Mouse (Mus musculus) intestine, embryonic 14.5 days (tissue): ENCODE measurements at regions not wholly inside any gene's neighbourhood (a gene's known extent, or its start where the extent isn't known, plus 50 kb on each side); places are given as distances from the start of the nearest gene placed in this dataset.

Experiments
- ATAC-seq: fragments of 200-750 bp; cut with Nextera tagmentation; replicated peaks from 2 replicates; pipeline ENCODE4 v1.8.0; 2017; ENCODE audit warnings: low read depth, moderate number of reproducible peaks, moderate TSS enrichment, moderate library complexity; ENCODE audit not compliant: low FRiP score, low TSS enrichment
- DNase-seq: peaks from one replicate; pipeline ENCODE4 v3.0.0-alpha.2; 2018; ENCODE audit warnings: low spot score
- H3K27ac ChIP-seq: fragments of 300-500 bp; sonication (generic); 2 replicates; pipeline ENCODE4 v1.5.1; 2014; ENCODE audit warnings: low read depth, mild to moderate bottlenecking, control low read depth
- H3K27me3 ChIP-seq: fragments of 300-500 bp; sonication (generic); replicated peaks from 2 replicates; pipeline ENCODE4 v1.6.1; 2014; ENCODE audit warnings: low read length, control low read depth; ENCODE audit not compliant: control insufficient read depth, insufficient read depth
- H3K36me3 ChIP-seq: fragments of 300-500 bp; sonication (generic); 2 replicates; pipeline ENCODE4 v1.6.1; 2014; ENCODE audit warnings: low read length, control low read depth; ENCODE audit not compliant: control insufficient read depth, insufficient read depth
- H3K4me1 ChIP-seq: fragments of 300-500 bp; sonication (generic); replicated peaks from 2 replicates; pipeline ENCODE4 v1.6.1; 2014; ENCODE audit warnings: low read length, control low read depth, mixed read lengths; ENCODE audit not compliant: control insufficient read depth, insufficient read depth
- H3K4me2 ChIP-seq: fragments of 300-500 bp; sonication (generic); 2 replicates; pipeline ENCODE4 v1.6.1; 2014; ENCODE audit warnings: low read length
- H3K4me3 ChIP-seq: fragments of 300-500 bp; sonication (generic); 2 replicates; pipeline ENCODE4 v1.5.1; 2014; ENCODE audit warnings: low read depth, low read length, control low read depth, mixed read lengths
- H3K9ac ChIP-seq: fragments of 300-500 bp; sonication (generic); 2 replicates; pipeline ENCODE4 v1.6.1; 2014; ENCODE audit warnings: mild to moderate bottlenecking, low read length
- H3K9me3 ChIP-seq: fragments of 300-500 bp; sonication (generic); 2 replicates; pipeline ENCODE4 v1.6.1; 2016; ENCODE audit warnings: low read length, control low read depth; ENCODE audit not compliant: control insufficient read depth
- WGBS: fragments of 180-500 bp; shearing (Covaris S2); extraction: QIAGEN DNeasy Blood & Tissue Kit; methylation state at CpG from one replicate; pipeline ENCODE4 v1.1.7; 2014; 5-methylcytosine and 5-hydroxymethylcytosine counted together

DNA sequence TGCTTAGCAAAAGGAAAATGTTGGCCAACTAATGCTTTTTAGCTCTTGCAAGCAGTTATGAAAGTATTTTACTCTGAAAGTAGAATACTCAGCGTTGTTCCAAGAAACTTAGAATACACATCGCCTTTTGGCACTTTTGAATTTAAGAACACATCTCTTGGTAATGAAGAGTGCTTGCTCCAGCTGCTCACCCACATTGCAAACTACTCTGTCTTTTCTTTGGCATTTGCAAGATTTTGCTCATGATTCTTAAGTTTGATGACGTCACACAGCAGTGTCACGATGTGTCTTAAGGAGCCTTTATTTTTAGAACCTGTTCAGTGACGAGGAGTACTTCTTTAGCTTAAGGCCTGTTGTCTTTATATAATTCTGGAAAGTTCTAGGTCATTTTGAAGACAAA lies 104.1 kb upstream of the Tdrd3 start:
- no peaks in the 10 kb centered on the region for H3K36me3 ChIP-seq
- no peaks in the 10 kb centered on the region for H3K9me3 ChIP-seq
- no peak for ATAC-seq
- no peaks in the 10 kb centered on the region for H3K27me3 ChIP-seq
- H3K4me1 ChIP-seq: no peaks in the 10 kb centered on the region
- no peak overlapping the region for H3K4me2 ChIP-seq
- no peak overlapping the region for H3K9ac ChIP-seq
- no peak for DNase-seq
- no peak overlapping the region for H3K4me3 ChIP-seq
- WGBS: 91% methylated on average over 5 of the region's 5 CpGs
- no peak overlapping the region for H3K27ac ChIP-seq

DNA sequence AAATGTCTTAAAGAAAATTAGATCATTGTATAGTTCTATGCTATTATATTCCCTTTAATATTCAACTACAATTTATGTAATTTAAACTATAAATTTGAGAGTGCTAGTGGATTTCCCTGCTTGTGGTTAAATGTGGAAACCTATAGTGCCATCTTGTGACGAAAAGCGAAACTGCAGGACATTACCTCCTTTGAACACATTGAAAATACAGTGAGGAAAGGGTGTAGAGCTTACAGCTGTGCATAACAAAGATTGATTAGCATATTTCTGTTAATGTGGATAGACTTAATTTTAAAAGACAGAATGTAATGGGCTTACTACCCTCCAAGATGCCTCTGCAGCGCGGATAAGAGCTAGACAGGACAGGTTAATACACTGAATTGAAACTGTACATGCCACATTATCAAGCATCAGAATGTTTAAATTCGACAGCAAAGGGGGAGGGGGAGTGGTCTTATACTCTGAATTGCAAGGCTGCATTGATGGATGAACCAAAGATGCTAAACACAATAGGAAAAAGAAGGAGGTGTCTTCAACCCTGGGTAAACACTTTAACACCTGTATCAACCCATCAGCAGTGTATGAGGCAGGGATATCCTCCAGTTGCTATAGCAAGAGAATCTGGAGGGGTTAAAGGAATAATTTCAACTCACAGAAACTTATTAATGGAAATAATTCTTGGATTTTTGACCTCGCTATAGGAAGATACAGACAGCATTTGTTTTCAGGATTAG lies 101.3 kb upstream of the Tdrd3 start:
- no peaks in the 10 kb centered on the region for H3K36me3 ChIP-seq
- no peak overlapping the region for H3K4me2 ChIP-seq
- H3K4me1 ChIP-seq: no peaks in the 10 kb centered on the region
- no peak overlapping the region for H3K9ac ChIP-seq
- no peaks in the 10 kb centered on the region for H3K9me3 ChIP-seq
- ATAC-seq (0 out of 2 replicates have a peak, but pooled peaks have one; percentile 8), DNase-seq (peak; percentile 84)
- WGBS: 27% methylated on average over 6 of the region's 6 CpGs
- H3K27ac ChIP-seq: no peak overlapping the region
- no peak overlapping the region for H3K4me3 ChIP-seq
- H3K27me3 ChIP-seq: no peaks in the 10 kb centered on the region

DNA sequence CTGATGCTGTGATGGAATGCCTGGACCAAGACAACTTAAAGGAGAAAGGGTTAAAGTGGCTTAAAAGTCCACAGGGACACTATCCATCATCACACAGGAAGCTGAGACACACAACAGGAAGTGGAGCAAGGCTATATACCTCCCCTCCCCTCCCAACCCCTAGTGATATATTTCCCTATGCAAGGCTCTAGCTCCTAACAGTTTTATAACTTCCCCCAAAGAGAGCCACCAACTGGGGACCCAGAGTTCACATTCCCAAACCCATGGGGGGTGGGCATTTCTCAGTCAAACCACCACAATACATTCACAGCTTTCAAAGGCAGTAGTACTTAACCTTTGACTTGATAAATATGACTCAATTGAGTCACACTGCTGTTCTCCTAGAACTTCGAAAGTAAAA lies 88.6 kb upstream of the Tdrd3 start:
- 49% methylated on average over 1 of the region's 1 CpGs for WGBS

DNA sequence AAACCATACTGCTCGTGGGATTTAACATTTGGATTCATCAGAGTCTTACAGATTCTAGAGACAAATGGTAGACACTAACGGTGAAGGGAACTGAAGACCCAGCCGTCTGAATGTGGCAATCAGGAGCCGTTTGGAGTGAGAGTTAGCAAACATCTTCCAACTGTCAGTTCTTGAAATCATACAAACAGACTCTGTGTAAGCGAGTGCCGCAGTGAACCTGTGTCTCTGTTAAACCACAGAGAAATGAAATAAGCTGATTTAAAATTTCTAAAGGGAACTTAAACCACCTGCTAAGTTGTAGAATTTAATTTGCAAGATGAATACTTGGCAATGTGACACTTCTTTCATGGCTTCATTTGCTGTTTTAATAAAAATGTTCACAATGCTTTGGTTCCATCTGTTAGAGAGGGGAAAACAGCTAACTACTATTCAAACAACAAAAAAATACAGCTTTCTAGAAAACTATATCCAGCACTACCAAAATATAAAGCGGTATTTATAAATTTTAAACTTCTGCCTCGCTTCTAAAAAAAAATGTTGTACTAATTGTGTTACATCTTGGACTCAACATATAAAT lies 78.4 kb upstream of the Tdrd3 start:
- H3K4me3 ChIP-seq: no peak overlapping the region
- H3K4me2 ChIP-seq: no peak overlapping the region
- WGBS: 78% methylated on average over 8 of the region's 8 CpGs
- DNase-seq: no peak
- no peak overlapping the region for H3K27ac ChIP-seq
- H3K4me1 ChIP-seq: no peaks in the 10 kb centered on the region
- no peaks in the 10 kb centered on the region for H3K9me3 ChIP-seq
- no peak for ATAC-seq
- H3K27me3 ChIP-seq: no peaks in the 10 kb centered on the region
- H3K36me3 ChIP-seq: no peaks in the 10 kb centered on the region
- H3K9ac ChIP-seq: no peak overlapping the region

More for the DNA sequence above, 88.6 kb upstream of the Tdrd3 start:
- H3K9me3 ChIP-seq: no peaks in the 10 kb centered on the region
- H3K36me3 ChIP-seq: no peaks in the 10 kb centered on the region
- H3K4me1 ChIP-seq: no peaks in the 10 kb centered on the region
- H3K4me2 ChIP-seq: no peak overlapping the region
- H3K9ac ChIP-seq: no peak overlapping the region
- ATAC-seq (no peak), DNase-seq (no peak)
- H3K27me3 ChIP-seq: no peaks in the 10 kb centered on the region
- H3K27ac ChIP-seq: no peak overlapping the region
- H3K4me3 ChIP-seq: no peak overlapping the region

DNA sequence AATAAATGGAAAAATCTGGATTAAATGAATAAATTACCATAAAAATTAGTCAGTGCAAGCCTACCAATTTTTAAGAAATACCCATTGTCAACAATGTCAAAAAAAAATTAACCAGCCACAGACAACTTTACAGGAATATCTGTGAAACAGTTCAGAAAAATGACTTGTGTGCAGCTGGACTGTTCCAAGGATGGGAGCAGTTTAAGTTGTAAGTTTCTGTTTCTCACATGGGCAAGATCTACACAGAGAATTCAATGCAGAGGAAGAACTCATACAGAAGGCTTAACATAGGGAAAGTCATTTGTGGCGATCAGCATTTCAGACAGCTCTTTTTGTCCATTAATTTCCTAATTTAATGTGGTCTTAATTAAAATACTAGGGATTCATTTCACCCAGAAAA lies 71.9 kb upstream of the Tdrd3 start:
- H3K36me3 ChIP-seq: no peaks in the 10 kb centered on the region
- H3K27me3 ChIP-seq: no peaks in the 10 kb centered on the region
- H3K9me3 ChIP-seq: no peaks in the 10 kb centered on the region
- H3K4me1 ChIP-seq: no peaks in the 10 kb centered on the region
- DNase-seq: no peak
- no peak overlapping the region for H3K9ac ChIP-seq
- WGBS: 95% methylated on average over 1 of the region's 1 CpGs
- H3K4me2 ChIP-seq: no peak overlapping the region
- H3K27ac ChIP-seq: no peak overlapping the region
- no peak overlapping the region for H3K4me3 ChIP-seq
- ATAC-seq: no peak

DNA sequence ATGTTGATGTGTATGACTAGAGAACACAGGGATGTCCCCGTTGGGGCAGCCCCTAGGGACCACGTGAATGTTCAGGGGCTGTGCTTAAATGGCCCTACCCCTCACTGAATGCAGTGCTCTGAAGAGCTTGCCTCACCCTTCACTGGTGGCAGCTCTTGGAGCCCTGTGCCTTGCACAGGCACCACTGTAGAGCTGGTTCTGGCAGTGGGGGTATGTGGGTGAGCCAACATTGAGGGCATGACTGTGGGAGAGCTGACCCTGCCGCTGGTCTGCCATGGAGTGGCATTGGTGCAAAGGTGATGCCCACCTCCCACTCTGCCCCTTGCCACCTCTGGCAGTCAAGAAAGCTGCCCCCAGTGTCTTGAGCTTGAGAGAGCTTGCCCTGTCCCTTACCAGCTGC lies 69.6 kb upstream of the Tdrd3 start:
- Histone ChIP-seq H3K36me3 (no peaks in the 10 kb centered on the region), H3K27ac (no peak overlapping the region), H3K4me2 (no peak overlapping the region), H3K4me1 (no peaks in the 10 kb centered on the region), H3K9ac (no peak overlapping the region), H3K27me3 (no peaks in the 10 kb centered on the region), H3K4me3 (no peak overlapping the region), H3K9me3 (no peaks in the 10 kb centered on the region)
- 91% methylated on average over 3 of the region's 3 CpGs for WGBS
- DNase-seq (no peak), ATAC-seq (no peak)

DNA sequence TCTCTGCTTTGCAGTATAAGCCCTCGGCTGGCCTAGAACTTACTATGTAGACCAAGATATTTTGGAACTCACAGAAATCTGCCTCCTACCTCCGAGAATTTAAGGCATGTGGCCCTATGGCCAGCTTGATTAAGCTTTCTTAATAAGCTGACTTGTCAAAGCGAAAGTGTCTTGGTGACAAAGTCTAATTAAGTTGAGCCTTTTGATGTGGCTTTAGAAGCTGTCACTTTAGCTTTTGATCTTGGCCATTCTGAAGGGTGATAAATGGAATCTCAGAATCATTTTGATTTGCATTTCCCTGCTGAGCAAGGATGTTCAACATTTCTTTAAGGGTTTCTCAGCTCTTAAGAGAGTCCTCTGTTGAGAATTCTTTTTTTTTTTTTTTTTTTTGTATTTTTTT lies 67.6 kb upstream of the Tdrd3 start:
- no peak for DNase-seq
- Histone ChIP-seq H3K4me2 (no peak overlapping the region), H3K4me3 (no peak overlapping the region), H3K36me3 (no peaks in the 10 kb centered on the region), H3K4me1 (no peaks in the 10 kb centered on the region), H3K27ac (no peak overlapping the region), H3K9ac (no peak overlapping the region), H3K27me3 (no peaks in the 10 kb centered on the region), H3K9me3 (no peaks in the 10 kb centered on the region)
- no peak for ATAC-seq
- WGBS: 78% methylated on average over 3 of the region's 3 CpGs

DNA sequence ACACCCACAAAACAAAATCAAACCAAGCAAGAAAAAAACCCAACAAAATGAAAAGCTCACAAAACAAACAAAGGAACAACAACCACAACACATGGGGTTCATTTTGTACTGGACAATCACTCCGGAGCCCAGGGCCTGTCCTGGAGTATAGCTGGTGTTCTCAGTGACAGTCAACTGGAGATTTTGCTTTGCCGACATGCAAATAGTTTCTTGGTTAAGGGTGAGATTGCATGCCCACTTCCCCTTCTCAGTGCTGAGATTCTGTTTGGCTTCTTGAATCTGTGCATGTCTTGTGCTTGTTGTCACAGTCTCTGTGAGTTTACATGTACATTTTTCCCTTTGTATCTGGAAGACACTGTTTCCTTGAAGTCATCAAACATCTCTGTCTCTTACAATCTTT lies 50.6 kb upstream of the Tdrd3 start:
- DNase-seq: no peak
- Histone ChIP-seq H3K9me3 (no peaks in the 10 kb centered on the region), H3K4me2 (no peak overlapping the region), H3K27ac (no peak overlapping the region), H3K9ac (no peak overlapping the region), H3K4me1 (no peaks in the 10 kb centered on the region), H3K27me3 (no peaks in the 10 kb centered on the region), H3K4me3 (no peak overlapping the region), H3K36me3 (no peaks in the 10 kb centered on the region)
- no peak for ATAC-seq
- 93% methylated on average over 2 of the region's 2 CpGs for WGBS
